Mouse (Mus musculus) liver, postnatal 0 days (tissue): ENCODE results near the gene Stard3.

Experiments used
- CTCF ChIP-seq: sonication (generic); IDR thresholded peaks from 2 replicates; pipeline ENCODE4 v1.5.1; 2016; ENCODE audit warnings: antibody characterized with exemption, low read depth
- EP300 ChIP-seq: IDR thresholded peaks from 2 replicates; pipeline ENCODE4 v1.6.1; 2016; ENCODE audit warnings: antibody characterized with exemption, low read depth, mild to moderate bottlenecking

DNA sequence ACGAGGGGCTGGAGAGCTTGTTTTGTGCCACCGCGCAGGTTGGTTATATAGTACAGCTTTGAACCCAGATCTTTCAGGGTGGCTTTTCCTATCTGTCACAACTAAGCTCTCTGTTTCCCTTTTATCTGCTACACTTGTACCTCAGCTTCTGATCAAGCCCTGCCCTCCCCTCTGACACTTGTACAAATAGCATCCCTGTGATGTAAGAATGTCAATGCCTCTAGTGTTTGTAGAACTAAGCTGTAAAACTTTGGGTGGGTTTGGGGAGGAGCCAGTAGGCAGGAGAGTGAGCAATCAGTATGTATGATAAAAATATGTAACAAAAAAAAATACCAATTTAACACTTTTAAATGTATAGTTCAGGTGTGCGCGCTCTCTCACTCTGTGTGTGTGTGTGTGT lies 6.2 kb downstream of the Stard3 start:
- TF ChIP-seq EP300 (no peak), CTCF (no peak)
